Mouse (Mus musculus): Measurements from ENCODE around the gene Cpe.

DNA sequence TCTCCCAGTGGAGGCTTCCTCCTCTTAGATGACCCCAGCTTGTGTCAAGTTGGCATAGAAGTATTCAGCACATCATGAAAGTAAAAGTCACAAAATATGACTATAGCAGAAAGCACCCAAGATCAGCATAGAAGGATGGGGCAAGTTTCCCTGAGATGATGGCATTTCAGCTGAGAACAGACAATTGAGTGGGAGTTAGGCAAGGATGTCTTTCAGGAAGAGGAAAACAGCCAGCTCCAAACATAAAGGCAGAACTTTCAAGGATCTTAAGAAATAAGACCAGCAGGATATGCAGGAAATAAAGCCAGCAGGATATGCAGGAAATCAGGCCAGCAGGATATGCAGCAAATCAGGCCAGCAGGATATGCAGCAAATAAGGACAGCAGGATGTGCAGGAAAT, 40.6 kb downstream of the Cpe start:
- TF ChIP-seq CHD2 (IDR thresholded peaks at IDR 0.05; ENCODE audit: low read length) (no peak), SIN3A (IDR thresholded peaks at IDR 0.05; ENCODE audit: low read length) (no peak), RAD21 (IDR thresholded peaks at IDR 0.05; ENCODE audit: low read depth, low read length) (no peak), MAX (IDR thresholded peaks at IDR 0.05; ENCODE audit: low read length) (no peak), KAT2A (conservative IDR thresholded peaks at IDR 0.05; ENCODE audit: low read depth, low read length) (no peak), TCF12 (IDR thresholded peaks at IDR 0.05; ENCODE audit: low read depth, low read length) (no peak), TBP (IDR thresholded peaks at IDR 0.05; ENCODE audit: low read depth, low read length) (no peak), POLR2A (IDR thresholded peaks at IDR 0.05; ENCODE audit: control insufficient read depth in 1 of 2, insufficient read depth in 1 of 2, low read depth in 1 of 2, low read length in 2 of 2, poor library complexity in 1 of 2) (no peak), GABPA (IDR thresholded peaks at IDR 0.05; ENCODE audit: low read depth, low read length) (no peak), CTCF (IDR thresholded peaks at IDR 0.05 in 2 of 3, conservative IDR thresholded peaks at IDR 0.05 in 1 of 3; ENCODE audit: control insufficient read depth in 1 of 3, insufficient read depth in 1 of 3, low read depth in 2 of 3, low read length in 3 of 3, poor library complexity in 1 of 3, severe bottlenecking in 1 of 3) (no peak), HCFC1 (IDR thresholded peaks at IDR 0.05; ENCODE audit: low read depth, low read length) (no peak), E2F4 (IDR thresholded peaks at IDR 0.05; ENCODE audit: borderline replicate concordance, low read depth, low read length) (no peak), ZKSCAN1 (IDR thresholded peaks at IDR 0.05; ENCODE audit: low read depth, low read length) (no peak), NELFE (IDR thresholded peaks at IDR 0.05; ENCODE audit: low read depth, low read length) (no peak)

Measured in MEL (cell line).